Mouse (Mus musculus) neutrophil, adult 59 days (primary cell): ENCODE results near the gene Ldb3. TPM values are rescaled to one million over a fixed set of nuclear protein-coding genes. Genes with fewer than 3 reads are reported as not detected.

ENCODE experiments used
- total RNA-seq, 2 experiments: library from RNA; stranded (reverse); gene quantifications; 1 replicate in 1 of 2; 2 replicates in 1 of 2; pipeline ENCODE4 v1.2.4; 2023

Ldb3 gene
- total RNA-seq = under 1 TPM in 1 of 2 experiments, not detected in 1; 0.33 TPM

DNA sequence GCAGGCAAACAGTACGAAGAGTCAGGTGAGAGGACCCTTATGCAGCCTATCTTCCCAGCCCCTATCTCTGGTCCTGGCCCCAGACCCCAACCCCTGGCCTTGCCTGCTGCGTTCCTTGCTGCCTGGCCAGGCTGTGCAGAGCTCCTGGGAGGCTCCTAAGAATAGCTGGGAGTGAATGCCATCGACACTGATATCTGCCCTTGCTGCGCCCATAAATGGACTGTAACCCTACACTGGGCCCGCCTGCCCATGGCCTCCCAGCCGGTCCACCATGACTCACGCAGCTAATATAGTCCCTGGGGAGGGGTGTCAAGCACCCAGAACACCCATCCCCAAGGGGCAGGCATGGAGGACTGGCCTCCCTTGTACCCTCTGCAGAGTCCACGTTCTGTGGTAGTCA is at the start of gene Ldb3:
TSS of gene Ldb3 (minus strand) at position 185 of the 400 bp plus-strand sequence.

GRCm38 (mm10) chr14:34599941-34600340 is 11.5 kb upstream of the Ldb3 start, which contains the start of gene Opn4:
TSS of gene Opn4 (minus strand) at chr14:34600142.

GRCm38 (mm10) chr14:34522701-34523100 is 65.8 kb downstream of the Ldb3 start, which contains the start of gene 9230112D13Rik:
TSS of gene 9230112D13Rik (minus strand) at chr14:34522801.

DNA sequence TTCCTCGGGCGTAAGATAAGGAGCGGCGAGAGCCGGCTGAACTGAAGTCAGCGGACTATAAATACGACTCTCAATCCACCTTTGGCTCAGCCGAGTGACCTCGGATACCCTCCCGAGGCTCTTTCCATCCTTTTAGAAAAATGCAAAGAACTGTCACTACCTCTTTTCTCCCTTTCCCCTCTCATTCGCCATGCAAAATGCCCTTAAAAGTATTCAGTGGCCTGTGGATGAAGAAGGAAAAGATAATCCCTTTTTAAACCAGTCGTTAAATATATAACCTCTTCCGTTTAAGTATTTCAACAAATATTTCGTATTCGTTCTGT is 85.2 kb downstream of the Ldb3 start, which contains the start of gene Bmpr1a:
TSS of gene Bmpr1a (minus strand) at position 17 of the 323 bp plus-strand sequence.

Other genes with a start within 250 kb of the Ldb3 start
- gene Fam25c, start 233.2 kb downstream of the Ldb3 start, total RNA-seq = not detected
- gene Sncg, start 213.9 kb downstream of the Ldb3 start, total RNA-seq = not detected
- under 1 TPM; 0.15 to 0.24 TPM for gene Mmrn2, start 213.2 kb downstream of the Ldb3 start, total RNA-seq
- 10 to 100 TPM in 1 of 2 experiments, 1 to 10 TPM in 1; 9.8 to 17.8 TPM for gene Bmpr1a, start 85.3 kb downstream of the Ldb3 start, total RNA-seq
- not detected for gene 9230112D13Rik, start 65.9 kb downstream of the Ldb3 start, total RNA-seq
- not detected for gene Opn4, start 11.5 kb upstream of the Ldb3 start, total RNA-seq
- gene Wapl, start 85.2 kb upstream of the Ldb3 start, total RNA-seq = 10 to 100 TPM; 64.9 to 65.6 TPM
- not detected for gene Grid1, start 231.4 kb upstream of the Ldb3 start, total RNA-seq